Mouse (Mus musculus) cerebellum, adult 11-12 months (tissue): ENCODE data around the gene Tmod2.
"Not testable (repeated sequence)": the region's sequence is repeated elsewhere in the genome, so short reads cannot be mapped to it uniquely, and the experiment has no call there.

Experiments used
- DNase-seq: peaks from one replicate; pipeline ENCODE4 v3.0.0; 2022

The Tmod2 gene

GRCm38 (mm10) chr9:75610571-75611493 is at the start of gene Tmod2:
TSS of gene Tmod2 (minus strand) at chr9:75611325.
- peak; percentile 91 for DNase-seq

GRCm38 (mm10) chr9:75660917-75661316 is 49.8 kb upstream of the Tmod2 start:
- DNase-seq, result no peak

DNA sequence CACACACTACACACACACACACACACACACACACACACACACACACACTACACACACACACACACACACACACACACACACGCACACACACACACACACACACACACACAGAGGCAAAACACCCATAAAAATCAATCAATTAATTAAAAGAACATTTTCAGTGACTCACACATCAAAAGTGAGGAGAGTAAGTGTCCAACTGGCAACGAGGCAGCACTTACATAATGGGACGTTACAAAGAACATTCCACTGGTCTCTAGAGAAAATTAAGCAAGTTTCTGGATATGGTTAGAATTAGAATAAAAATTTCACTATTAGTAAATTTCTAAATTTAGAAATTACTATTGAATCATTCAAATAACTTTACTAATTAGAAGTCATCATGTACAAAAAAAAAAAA is 45.3 kb upstream of the Tmod2 start:
- not testable (repeated sequence) for DNase-seq

GRCm38 (mm10) chr9:75653981-75654911 is 43.1 kb upstream of the Tmod2 start:
- DNase-seq, result no peak

DNA sequence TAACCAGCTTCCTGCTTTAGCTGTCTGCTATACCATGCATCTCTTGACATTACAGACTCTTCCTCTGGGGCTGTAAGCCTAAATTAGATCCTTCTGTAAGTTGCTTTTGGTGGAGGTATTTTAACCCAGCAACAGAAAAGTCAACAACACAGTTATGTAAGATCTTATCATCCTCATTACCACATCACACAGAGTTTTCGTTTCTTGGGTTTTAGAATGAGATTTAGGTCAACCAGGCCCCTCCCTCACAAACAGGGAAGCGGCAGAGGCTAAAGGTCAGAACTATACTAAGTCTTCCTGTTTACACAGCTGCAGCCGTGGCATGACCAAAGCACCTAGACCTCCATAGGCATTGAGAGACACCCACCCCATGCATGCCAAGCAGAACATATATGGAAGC is 34.3 kb upstream of the Tmod2 start:
- no peak for DNase-seq

DNA sequence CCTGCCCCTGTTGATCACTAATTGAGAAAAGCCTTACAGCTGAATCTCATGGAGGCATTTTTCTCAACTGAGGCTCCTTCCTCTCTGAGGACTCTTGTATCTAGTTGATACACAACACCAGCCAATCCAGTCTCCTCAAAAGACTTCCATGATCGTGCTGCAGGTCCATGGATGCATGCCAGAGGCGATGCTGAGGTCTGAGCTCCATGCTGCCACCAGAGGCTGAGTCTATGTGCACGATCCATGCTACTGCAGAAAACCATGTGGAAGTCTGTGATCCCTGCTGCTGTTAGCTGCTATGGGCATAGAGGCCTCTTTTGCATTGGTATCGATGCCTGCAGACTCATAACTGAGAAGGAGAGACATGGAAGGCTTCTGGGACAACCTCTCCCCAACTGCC is 23.1 kb upstream of the Tmod2 start:
- DNase-seq, result no peak

- no peak for DNase-seq
Measured at GRCm38 (mm10) chr9:75633603-75634002, 22.5 kb upstream of the Tmod2 start.

- no peak for DNase-seq
Measured at GRCm38 (mm10) chr9:75632902-75633301, 21.8 kb upstream of the Tmod2 start.

GRCm38 (mm10) chr9:75632111-75632510 is 21.0 kb upstream of the Tmod2 start:
- peak; percentile 39 for DNase-seq

- DNase-seq, result no peak
Measured at GRCm38 (mm10) chr9:75630823-75631454, 19.8 kb upstream of the Tmod2 start.

DNA sequence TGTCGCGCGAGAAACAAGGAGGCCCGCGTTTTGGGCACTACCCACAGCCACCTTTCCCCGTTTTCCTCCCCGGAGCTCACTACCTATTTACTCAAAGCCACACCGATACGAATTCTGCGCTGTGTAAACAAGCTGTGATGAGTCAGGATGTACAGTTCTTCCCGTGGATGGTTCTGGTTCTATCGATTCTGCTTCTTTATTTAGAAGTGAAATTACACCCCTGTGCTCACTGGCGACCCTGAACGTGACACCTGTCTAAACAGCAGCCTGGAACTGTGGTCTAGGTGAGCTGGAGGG is 15.1 kb upstream of the Tmod2 start:
- no peak for DNase-seq

DNA sequence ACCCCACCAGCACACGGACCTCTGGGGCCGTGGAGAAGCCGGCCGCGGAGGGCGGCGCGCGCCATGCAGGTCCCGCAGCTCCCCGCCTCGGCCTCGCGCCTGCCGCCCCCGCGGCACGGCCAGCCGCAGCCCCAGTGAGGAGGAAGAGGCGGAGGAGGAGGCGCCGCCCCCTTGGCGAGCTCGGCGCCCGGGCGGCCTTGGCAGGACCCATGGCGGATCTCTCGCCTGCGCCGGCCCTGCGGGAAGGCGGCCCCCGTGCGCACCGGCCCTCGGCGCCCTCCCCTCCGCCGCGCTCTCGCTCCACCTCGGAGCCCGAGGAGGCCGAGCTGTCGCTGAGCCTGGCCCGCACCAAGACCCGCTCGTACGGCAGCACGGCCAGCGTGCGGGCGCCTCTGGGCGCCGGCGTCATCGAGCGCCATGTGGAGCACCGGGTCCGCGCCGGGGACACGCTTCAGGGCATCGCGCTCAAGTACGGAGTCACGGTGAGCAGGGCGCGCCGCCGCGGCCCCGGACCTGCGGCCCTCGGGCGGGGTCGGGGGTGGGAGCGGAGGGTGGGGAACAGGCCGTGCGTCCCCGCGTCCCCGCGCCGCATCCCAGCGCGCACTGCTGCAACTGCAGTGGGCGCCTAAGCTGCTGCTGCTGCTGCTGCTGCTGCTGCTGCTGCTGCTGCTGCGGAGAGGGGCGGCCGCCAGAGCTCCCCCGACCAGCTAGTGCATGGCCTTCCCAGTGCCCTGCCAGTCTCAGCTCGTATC is 14.6 kb upstream of the Tmod2 start, which contains the start of gene Lysmd2:
Lysmd2 (plus strand) TSS at position 186 of the 752 bp plus-strand sequence.
- peak; percentile 87 for DNase-seq

DNA sequence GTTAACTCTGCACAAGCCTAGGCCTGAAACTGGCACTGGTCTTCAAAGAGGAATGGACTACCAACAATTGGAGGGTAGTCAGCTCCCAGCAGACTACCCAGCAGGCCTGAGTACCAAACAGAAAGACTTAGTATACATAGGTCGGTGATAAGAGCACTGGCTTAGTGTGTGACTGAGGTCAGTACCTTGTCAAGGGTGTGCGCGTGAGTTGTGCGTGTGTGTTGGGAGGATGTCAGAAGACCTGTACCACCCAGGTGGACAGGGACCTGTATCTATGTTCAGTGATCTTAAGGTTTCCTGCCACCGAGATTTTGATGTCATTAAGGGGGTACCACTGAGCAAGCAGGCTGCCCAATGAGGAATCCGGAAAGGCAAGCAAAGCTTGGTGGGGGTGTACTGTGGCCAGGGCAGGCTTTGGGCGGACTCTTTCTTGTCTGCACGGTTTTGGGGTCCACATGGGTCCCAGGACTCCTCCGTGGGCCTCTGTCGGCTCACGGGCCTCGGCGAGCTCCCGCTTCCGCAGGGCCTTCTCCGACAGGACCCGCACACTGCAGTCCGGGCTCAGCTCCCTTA is 13.9 kb upstream of the Tmod2 start:
- peak; percentile 56 for DNase-seq

DNA sequence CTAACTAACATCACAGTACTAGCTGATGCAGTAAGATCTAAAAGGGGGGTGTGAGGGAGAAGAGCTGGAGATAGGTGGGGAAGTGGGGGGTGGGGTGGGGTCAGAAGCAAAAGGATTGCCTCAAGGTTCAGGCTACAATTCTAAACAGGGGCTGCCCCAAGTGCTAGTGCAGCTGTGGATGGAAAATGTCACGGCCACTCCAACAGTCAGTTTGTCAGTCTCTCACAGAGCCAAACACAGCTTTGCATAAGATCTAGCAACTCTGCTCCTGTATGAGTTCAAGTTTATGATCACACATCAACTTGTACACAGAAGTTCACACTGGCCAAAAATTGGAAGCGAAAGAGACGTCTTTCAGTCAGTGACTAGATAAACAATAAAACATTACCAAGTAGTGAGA is 10.3 kb upstream of the Tmod2 start:
- DNase-seq, result no peak

GRCm38 (mm10) chr9:75619761-75620160 is 8.6 kb upstream of the Tmod2 start:
- DNase-seq, result not testable (repeated sequence)

DNA sequence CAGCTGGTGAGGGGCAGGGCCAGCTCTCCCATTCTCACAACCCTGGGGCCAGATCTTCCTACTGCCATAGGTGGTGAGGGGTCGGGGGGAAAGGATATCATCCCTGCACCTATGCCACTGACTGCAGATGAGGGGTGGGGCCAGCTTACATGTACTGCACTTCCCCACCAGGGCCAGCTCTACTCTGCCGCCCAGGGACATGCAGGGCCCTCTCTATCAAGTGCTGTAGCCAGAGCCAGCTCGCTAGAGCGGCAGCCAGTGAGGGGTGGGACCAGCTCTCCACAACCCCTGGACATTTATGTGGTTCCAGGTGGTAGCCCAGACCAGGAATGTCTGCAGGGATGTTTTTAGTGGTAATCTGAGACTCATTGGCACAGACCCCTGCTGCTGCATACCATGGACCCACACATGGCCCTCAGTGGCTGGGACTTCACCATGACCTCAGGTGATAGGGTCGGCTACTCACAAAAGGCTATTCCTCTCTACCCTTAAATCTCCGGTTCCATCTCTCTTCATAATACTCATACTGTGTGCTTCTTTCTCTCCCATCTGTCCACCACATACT is 7.8 kb upstream of the Tmod2 start:
- DNase-seq, result no peak

GRCm38 (mm10) chr9:75616560-75616959 is 5.4 kb upstream of the Tmod2 start:
- DNase-seq, result no peak

DNA sequence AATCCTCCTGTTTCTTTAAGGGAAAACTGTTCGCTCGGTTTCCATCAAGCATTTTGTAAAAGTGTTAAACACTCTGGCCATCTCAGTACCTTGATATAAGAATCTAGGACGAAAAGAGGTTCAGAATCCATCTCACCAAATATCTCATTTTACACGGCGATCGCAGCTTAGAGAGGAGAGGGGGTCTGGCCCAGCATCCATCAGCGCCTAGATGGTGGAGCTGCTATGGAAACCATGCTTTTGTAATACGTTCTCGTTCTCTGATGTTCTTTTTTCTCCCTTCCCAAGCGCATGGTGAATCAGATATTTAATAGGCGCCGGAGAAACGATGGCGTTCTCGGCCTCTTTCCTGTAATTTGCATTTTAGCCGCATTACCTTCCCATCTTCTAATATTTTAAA is 1.2 kb downstream of the Tmod2 start:
- no peak for DNase-seq

GRCm38 (mm10) chr9:75609505-75609904 is 1.6 kb downstream of the Tmod2 start:
- no peak for DNase-seq

DNA sequence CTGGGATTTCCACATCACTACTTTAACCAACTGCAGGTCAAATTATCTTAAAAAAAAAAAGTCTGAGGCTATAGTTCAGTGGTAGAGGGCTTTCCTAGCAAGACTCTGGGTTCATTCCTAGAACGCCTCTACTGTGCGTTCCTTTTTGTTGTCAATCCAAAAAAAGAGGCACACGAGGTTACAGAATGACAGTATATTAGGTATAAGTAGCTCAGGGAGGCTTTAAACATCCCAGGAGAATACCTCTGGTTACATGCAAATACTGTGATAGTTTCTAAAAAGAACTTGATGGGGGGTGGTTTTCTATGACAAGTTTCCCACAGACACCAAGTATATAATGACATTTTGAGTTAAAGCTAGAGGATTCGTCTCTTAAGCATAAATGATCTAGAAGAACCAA is 3.6 kb downstream of the Tmod2 start:
- no peak for DNase-seq

- no peak for DNase-seq
Measured at GRCm38 (mm10) chr9:75601510-75601909, 9.6 kb downstream of the Tmod2 start.
